ENCODE assay signal across 13 mouse cellular contexts in genomic region chr11:81923626-81924025, GRCm38 (mm10). TPM values are rescaled to one million over a fixed set of nuclear protein-coding genes. Genes with fewer than 3 reads are reported as not detected.
DNase-seq lines count a peak whose midpoint lies in the region.
"Had no signal": no experiment of that assay in that cellular context is flagged by ENCODE, and none has a peak within 500 bp of the region (broad histone marks: within the 10 kb centered on the region; RNA-seq: fewer than 3 reads in every experiment).

No protein-coding gene starts in this region.

- DNase-seq in adrenal gland, adult (ENCODE audit: inconsistent age in 2 of 2, low spot score in 1 of 2) = peak; percentile 37 to 73
- no peak for DNase-seq in adrenal gland, adult 18-20 months (ENCODE audit: low spot score in 2 of 2)
- peak; percentile 32 for DNase-seq in adrenal gland, adult 8-10 months
- no peak for DNase-seq in adrenal gland, postnatal 25 days
- DNase-seq in heart, adult 11 months = peak; percentile 6
- no peak for DNase-seq in heart, adult 8-10 months (ENCODE audit: low spot score)
- DNase-seq: B cell, adult 2 months; cerebellum, adult 11-12 months; cerebellum, adult 2 months; cerebellum, adult 9-10 months; cerebellum, postnatal 10 days; cerebellum, postnatal 25 days had no signal

RNA-seq across cellular contexts. Expression of gene Asic2, which starts 44.6 kb away (rescaled TPM):
- total RNA-seq in adrenal gland, adult 18-20 months (2021) = 1 to 10 TPM; 2.5 to 3.2 TPM
- total RNA-seq in adrenal gland, adult 8-10 months (2022) = 1 to 10 TPM; 3.2 to 5.1 (median 4.2) TPM
- total RNA-seq in adrenal gland, postnatal 25 days (2021) = 1.6 and 1.9 TPM in 2 replicates
- total RNA-seq in heart, adult 8-10 months (2022) = under 1 TPM in 1 of 4 experiments, not detected in 3; 0.08 TPM
- total RNA-seq: CH12.LX had no signal

Comparison
In these comparisons a context has a peak if more than half of its experiments do, and no peak if none do; other contexts are left out.
1. DNase-seq: peak in adrenal gland, adult (2 of 2), adrenal gland, adult 8-10 months (single experiment) and heart, adult 11 months (single experiment); none in adrenal gland, adult 18-20 months (0 of 2), adrenal gland, postnatal 25 days (single experiment) and heart, adult 8-10 months (single experiment).